Mouse (Mus musculus) liver, adult 2 months (tissue): ENCODE data around the gene Prph.
A peak's percentile ranks its signal among the peaks of the same experiment; 100 is the strongest.

Experiments used
- CTCF ChIP-seq: fragments of 200-500 bp; IDR thresholded peaks from 2 replicates; pipeline ENCODE4 v1.5.1; 2011; ENCODE audit warnings: low read depth, low read length, control low read depth
- POLR2A ChIP-seq: fragments of 200-500 bp; IDR thresholded peaks from 2 replicates; pipeline ENCODE4 v1.6.1; 2011; ENCODE audit warnings: low read length, control low read depth; ENCODE audit not compliant: insufficient read depth; ENCODE audit errors: extremely low read depth

GRCm38 (mm10) chr15:99083258-99083657, 28.3 kb downstream of the Prph start:
- TF ChIP-seq POLR2A (no peak), CTCF (peak; percentile 90)
